Mouse (Mus musculus) cerebral cortex, adult 2 months (tissue): ENCODE measurements around the gene Gipc2.

Experiments
- WGBS: fragments of 180-500 bp; shearing (Covaris S2); methylation state at CpG from one replicate; pipeline ENCODE4 v1.1.7; 2018; 5-methylcytosine and 5-hydroxymethylcytosine counted together

Gipc2 gene

GRCm38 (mm10) chr3:152166099-152166423 lies at the start of gene Gipc2:
Gene Gipc2, minus strand, starts transcription at chr3:152166230.
- WGBS, result 25% methylated on average over 10 of the region's 10 CpGs

GRCm38 (mm10) chr3:152213416-152213815 lies 47.4 kb upstream of the Gipc2 start:
- 25% methylated on average over 3 of the region's 3 CpGs for WGBS

GRCm38 (mm10) chr3:152211731-152212279 lies 45.8 kb upstream of the Gipc2 start:
- 10% methylated on average over 7 of the region's 7 CpGs for WGBS

GRCm38 (mm10) chr3:152210728-152211391 lies 44.8 kb upstream of the Gipc2 start:
- 1% methylated on average over 65 of the region's 68 CpGs for WGBS

GRCm38 (mm10) chr3:152209967-152210634 lies 44.1 kb upstream of the Gipc2 start, which contains the start of the genes Dnajb4 and Fubp1:
Gene Dnajb4, minus strand, starts transcription at chr3:152210302.
Gene Fubp1, plus strand, starts transcription at chr3:152210422.
- WGBS, result under 1% methylated on average over 85 of the region's 85 CpGs

GRCm38 (mm10) chr3:152209177-152209966 lies 43.3 kb upstream of the Gipc2 start:
- WGBS, result 2% methylated on average over 25 of the region's 25 CpGs

- WGBS, result 91% methylated on average over 7 of the region's 7 CpGs
These were observed 42.3 kb upstream of the Gipc2 start for GRCm38 (mm10) chr3:152208096-152208885.

- WGBS, result 99% methylated on average over 4 of the region's 4 CpGs
These were observed 41.1 kb upstream of the Gipc2 start for GRCm38 (mm10) chr3:152207156-152207555.

- 82% methylated on average over 3 of the region's 3 CpGs for WGBS
These were observed 38.5 kb upstream of the Gipc2 start for GRCm38 (mm10) chr3:152204577-152204976.

GRCm38 (mm10) chr3:152203996-152204395 lies 38.0 kb upstream of the Gipc2 start:
- 76% methylated on average over 3 of the region's 3 CpGs for WGBS

- 92% methylated on average over 6 of the region's 6 CpGs for WGBS
These were observed 37.4 kb upstream of the Gipc2 start for GRCm38 (mm10) chr3:152203411-152203810.

- 100% methylated on average over 2 of the region's 2 CpGs for WGBS
These were observed 35.6 kb upstream of the Gipc2 start for GRCm38 (mm10) chr3:152201651-152202050.

- 96% methylated on average over 3 of the region's 3 CpGs for WGBS
These were observed 35.2 kb upstream of the Gipc2 start for GRCm38 (mm10) chr3:152201181-152201580.

GRCm38 (mm10) chr3:152199125-152199524 lies 33.1 kb upstream of the Gipc2 start:
- 76% methylated on average over 3 of the region's 3 CpGs for WGBS

GRCm38 (mm10) chr3:152197246-152197645 lies 31.2 kb upstream of the Gipc2 start:
- WGBS, result 59% methylated on average over 2 of the region's 2 CpGs

- WGBS, result under 1% methylated on average over 17 of the region's 17 CpGs
These were observed 27.6 kb upstream of the Gipc2 start for GRCm38 (mm10) chr3:152193635-152194097.

GRCm38 (mm10) chr3:152193177-152193576 lies 27.1 kb upstream of the Gipc2 start:
- WGBS, result under 1% methylated on average over 7 of the region's 7 CpGs

- 6% methylated on average over 11 of the region's 11 CpGs for WGBS
These were observed 26.4 kb upstream of the Gipc2 start for GRCm38 (mm10) chr3:152192238-152192931.

- 6% methylated on average over 6 of the region's 6 CpGs for WGBS
These were observed 25.8 kb upstream of the Gipc2 start for GRCm38 (mm10) chr3:152191791-152192237.

GRCm38 (mm10) chr3:152190679-152191477 lies 24.8 kb upstream of the Gipc2 start:
- 71% methylated on average over 9 of the region's 9 CpGs for WGBS
